Mouse (Mus musculus): ENCODE data around the gene Srbd1. TPM values are rescaled to one million over a fixed set of nuclear protein-coding genes. Genes with fewer than 3 reads are reported as not detected.

The Srbd1 gene
- polyA plus RNA-seq, 1 experiment = 17.9 TPM

GRCm38 (mm10) chr17:86039741-86040140 lies 105.2 kb downstream of the Srbd1 start:
- TF ChIP-seq CTCF (IDR thresholded peaks at IDR 0.05; ENCODE audit: borderline replicate concordance, insufficient read depth, low read length) (no peak), POLR2A (IDR thresholded peaks at IDR 0.05; ENCODE audit: low read depth, low read length) (no peak)
- Histone ChIP-seq H3K4me1 (ENCODE audit: control insufficient read depth, insufficient read depth, low read length) (no peaks in the 10 kb centered on the region; the same call in 1 of the 2 replicates), H3K4me3 (ENCODE audit: insufficient read depth, low read length) (no peak overlapping the region), H3K27ac (ENCODE audit: insufficient read depth, low read length) (no peak overlapping the region)

GRCm38 (mm10) chr17:86038211-86038648 lies 106.7 kb downstream of the Srbd1 start:
- H3K4me3 ChIP-seq (ENCODE audit: insufficient read depth, low read length) = no peak overlapping the region
- no peak overlapping the region; the same call in 1 of the 2 replicates for H3K27ac ChIP-seq (ENCODE audit: insufficient read depth, low read length)
- H3K4me1 ChIP-seq (ENCODE audit: control insufficient read depth, insufficient read depth, low read length) = no peaks in the 10 kb centered on the region; the same call in 1 of the 2 replicates
- TF ChIP-seq CTCF (IDR thresholded peaks at IDR 0.05; ENCODE audit: borderline replicate concordance, insufficient read depth, low read length) (no peak), POLR2A (IDR thresholded peaks at IDR 0.05; ENCODE audit: low read depth, low read length) (no peak)

GRCm38 (mm10) chr17:86035576-86035975 lies 109.4 kb downstream of the Srbd1 start:
- H3K4me1 ChIP-seq (ENCODE audit: control insufficient read depth, insufficient read depth, low read length) = peaks cover 4% of the 10 kb centered on the region

GRCm38 (mm10) chr17:86035146-86035545 lies 109.8 kb downstream of the Srbd1 start:
- no peak overlapping the region for H3K27ac ChIP-seq (ENCODE audit: insufficient read depth, low read length)
- no peak overlapping the region for H3K4me3 ChIP-seq (ENCODE audit: insufficient read depth, low read length)
- H3K4me1 ChIP-seq (ENCODE audit: control insufficient read depth, insufficient read depth, low read length) = peaks cover 4% of the 10 kb centered on the region
- TF ChIP-seq CTCF (IDR thresholded peaks at IDR 0.05; ENCODE audit: borderline replicate concordance, insufficient read depth, low read length) = no peak
- no peak for TF ChIP-seq POLR2A (IDR thresholded peaks at IDR 0.05; ENCODE audit: low read depth, low read length)

More at GRCm38 (mm10) chr17:86035576-86035975, 109.4 kb downstream of the Srbd1 start:
- no peak for TF ChIP-seq POLR2A (IDR thresholded peaks at IDR 0.05; ENCODE audit: low read depth, low read length)
- no peak for TF ChIP-seq CTCF (IDR thresholded peaks at IDR 0.05; ENCODE audit: borderline replicate concordance, insufficient read depth, low read length)
- Histone ChIP-seq H3K4me3 (ENCODE audit: insufficient read depth, low read length) (no peak overlapping the region), H3K27ac (ENCODE audit: insufficient read depth, low read length) (no peak overlapping the region)

GRCm38 (mm10) chr17:86034641-86035040 lies 110.3 kb downstream of the Srbd1 start:
- Histone ChIP-seq H3K4me1 (ENCODE audit: control insufficient read depth, insufficient read depth, low read length) (peaks cover 4% of the 10 kb centered on the region), H3K27ac (ENCODE audit: insufficient read depth, low read length) (no peak overlapping the region), H3K4me3 (ENCODE audit: insufficient read depth, low read length) (no peak overlapping the region)
- TF ChIP-seq POLR2A (IDR thresholded peaks at IDR 0.05; ENCODE audit: low read depth, low read length) = no peak
- no peak for TF ChIP-seq CTCF (IDR thresholded peaks at IDR 0.05; ENCODE audit: borderline replicate concordance, insufficient read depth, low read length)

DNA sequence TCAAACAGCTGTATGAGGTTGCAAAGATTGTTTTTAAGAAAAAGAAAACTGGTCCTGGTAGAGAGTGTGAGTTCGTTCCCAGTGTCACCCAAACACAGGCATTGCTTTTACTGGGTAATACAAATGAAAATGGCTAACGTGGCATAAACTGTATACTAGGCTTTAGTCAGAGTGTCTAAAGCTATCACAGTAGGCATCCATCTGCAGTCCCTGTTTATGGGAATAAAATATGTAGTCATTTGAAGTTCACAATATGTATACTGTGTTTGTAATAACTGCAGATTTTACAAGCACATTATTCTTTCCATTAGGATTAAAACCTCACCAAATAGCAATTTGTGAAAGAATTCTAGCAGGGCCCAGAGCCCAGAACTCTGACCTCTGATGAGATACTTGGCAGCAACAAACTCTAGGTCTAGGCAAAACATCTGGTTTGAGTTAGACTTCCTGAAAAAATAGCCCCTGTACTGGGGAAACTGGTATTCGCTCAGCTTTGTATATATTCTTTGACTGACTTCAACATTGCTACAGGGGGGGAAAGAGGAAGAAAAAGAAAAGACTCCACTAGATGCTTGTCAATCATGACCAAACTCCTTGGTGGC lies 112.8 kb downstream of the Srbd1 start:
- TF ChIP-seq POLR2A (IDR thresholded peaks at IDR 0.05; ENCODE audit: low read depth, low read length) (no peak), CTCF (IDR thresholded peaks at IDR 0.05; ENCODE audit: borderline replicate concordance, insufficient read depth, low read length) (no peak)
- no peak overlapping the region for H3K4me3 ChIP-seq (ENCODE audit: insufficient read depth, low read length)
- peaks cover 4% of the 10 kb centered on the region for H3K4me1 ChIP-seq (ENCODE audit: control insufficient read depth, insufficient read depth, low read length)
- peak overlapping the region; percentile 76 for H3K27ac ChIP-seq (ENCODE audit: insufficient read depth, low read length)

DNA sequence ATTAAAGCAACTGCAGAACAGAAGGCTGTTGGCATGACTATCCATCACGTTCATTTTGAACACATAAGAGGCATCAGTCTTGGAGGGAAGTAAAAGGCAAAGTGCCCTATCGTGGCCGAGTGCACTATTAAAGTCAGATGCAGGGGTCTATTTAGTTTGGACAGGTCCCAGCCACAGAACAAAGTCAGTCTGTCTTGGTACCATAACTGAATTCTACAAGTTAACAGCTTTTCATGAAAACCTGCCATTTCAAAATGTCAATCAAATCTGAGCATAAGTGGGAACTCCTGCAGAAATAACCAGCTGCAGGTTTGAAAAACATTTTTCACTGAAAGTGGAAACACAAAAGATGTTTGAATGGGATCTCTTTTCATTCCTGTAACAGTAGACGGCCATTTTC lies 115.0 kb downstream of the Srbd1 start:
- no peak overlapping the region for H3K4me3 ChIP-seq (ENCODE audit: insufficient read depth, low read length)
- peaks cover 4% of the 10 kb centered on the region for H3K4me1 ChIP-seq (ENCODE audit: control insufficient read depth, insufficient read depth, low read length)
- TF ChIP-seq POLR2A (IDR thresholded peaks at IDR 0.05; ENCODE audit: low read depth, low read length) (no peak), CTCF (IDR thresholded peaks at IDR 0.05; ENCODE audit: borderline replicate concordance, insufficient read depth, low read length) (no peak)
- no peak overlapping the region for H3K27ac ChIP-seq (ENCODE audit: insufficient read depth, low read length)

- TF ChIP-seq CTCF (IDR thresholded peaks at IDR 0.05; ENCODE audit: borderline replicate concordance, insufficient read depth, low read length) = no peak
- no peak for TF ChIP-seq POLR2A (IDR thresholded peaks at IDR 0.05; ENCODE audit: low read depth, low read length)
- H3K4me1 ChIP-seq (ENCODE audit: control insufficient read depth, insufficient read depth, low read length) = peaks cover 4% of the 10 kb centered on the region
- H3K4me3 ChIP-seq (ENCODE audit: insufficient read depth, low read length) = no peak overlapping the region
- no peak overlapping the region for H3K27ac ChIP-seq (ENCODE audit: insufficient read depth, low read length)
Observed at GRCm38 (mm10) chr17:86029175-86029574, 115.8 kb downstream of the Srbd1 start.

DNA sequence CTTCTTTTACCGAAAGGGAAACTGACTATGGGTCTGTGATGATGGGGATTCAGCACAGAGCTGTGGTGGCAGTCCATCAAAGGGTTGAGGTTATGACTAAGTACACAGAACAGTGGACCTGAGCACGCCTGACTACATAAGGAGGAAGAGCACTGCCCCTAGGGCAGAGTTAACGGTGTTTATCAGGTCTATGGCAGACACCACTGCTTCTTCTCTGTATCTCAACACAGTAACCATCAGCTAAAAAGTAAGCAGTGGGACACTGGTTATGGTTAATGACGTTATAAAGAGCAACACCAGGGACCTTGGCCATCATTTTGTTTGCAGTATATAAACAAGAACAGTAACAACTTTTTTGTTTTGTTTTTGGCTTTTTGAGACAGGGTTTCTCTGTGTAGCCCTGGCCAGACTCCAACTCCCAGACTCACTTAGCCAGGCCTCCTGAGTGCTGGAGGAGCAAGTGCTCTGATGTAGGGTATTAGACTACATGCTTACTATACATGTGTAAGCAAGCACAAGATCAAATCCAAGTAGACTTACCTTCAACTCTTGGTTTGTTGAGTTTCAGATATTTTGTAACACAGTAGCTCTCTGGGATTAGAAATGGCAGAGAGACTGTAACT lies 117.3 kb downstream of the Srbd1 start:
- H3K4me3 ChIP-seq (ENCODE audit: insufficient read depth, low read length) = no peak overlapping the region
- TF ChIP-seq POLR2A (IDR thresholded peaks at IDR 0.05; ENCODE audit: low read depth, low read length) = no peak
- TF ChIP-seq CTCF (IDR thresholded peaks at IDR 0.05; ENCODE audit: borderline replicate concordance, insufficient read depth, low read length) = no peak
- H3K4me1 ChIP-seq (ENCODE audit: control insufficient read depth, insufficient read depth, low read length) = peaks cover 4% of the 10 kb centered on the region
- no peak overlapping the region for H3K27ac ChIP-seq (ENCODE audit: insufficient read depth, low read length)

GRCm38 (mm10) chr17:86024589-86024988 lies 120.4 kb downstream of the Srbd1 start:
- no peak for TF ChIP-seq POLR2A (IDR thresholded peaks at IDR 0.05; ENCODE audit: low read depth, low read length)
- TF ChIP-seq CTCF (IDR thresholded peaks at IDR 0.05; ENCODE audit: borderline replicate concordance, insufficient read depth, low read length) = no peak
- Histone ChIP-seq H3K4me3 (ENCODE audit: insufficient read depth, low read length) (no peak overlapping the region), H3K4me1 (ENCODE audit: control insufficient read depth, insufficient read depth, low read length) (no peaks in the 10 kb centered on the region), H3K27ac (ENCODE audit: insufficient read depth, low read length) (no peak overlapping the region)
